9 mouse cellular contexts compared by ENCODE assay signal in genomic region chr1:72873511-72874286, GRCm38 (mm10). TPM values are rescaled to one million over a fixed set of nuclear protein-coding genes. Genes with fewer than 3 reads are reported as not detected.
DNase-seq lines count a peak whose midpoint lies in the region; ATAC-seq and TF ChIP-seq lines count a peak whose summit lies in the region.
"Had no signal": no experiment of that assay in that cellular context is flagged by ENCODE, and none has a peak within 500 bp of the region (broad histone marks: within the 10 kb centered on the region; RNA-seq: fewer than 3 reads in every experiment).

No protein-coding gene starts in this region.

- WGBS in forebrain, embryonic 12.5 days, result under 1% methylated on average over 43 of the region's 43 CpGs
- WGBS in midbrain, embryonic 10.5 days, result under 1% methylated on average over 43 of the region's 43 CpGs
- WGBS in stomach, embryonic 16.5 days, result under 1% methylated on average over 43 of the region's 43 CpGs

- 0 out of 2 replicates have a peak, but pooled peaks have one; percentile 3 for ATAC-seq in forebrain, embryonic 12.5 days (ENCODE audit: low FRiP score)
- peak; percentile 3; the same call in 1 of the 2 replicates for ATAC-seq in stomach, embryonic 16.5 days (ENCODE audit: insufficient read depth, low FRiP score)

- H3K4me1 ChIP-seq in ES-E14 (ENCODE audit: control insufficient read depth in 2 of 2, insufficient read depth in 2 of 2, low read length in 2 of 2, poor library complexity in 1 of 2), result no peaks in the 10 kb centered on the region; a peak in 2 of 4 replicates
- peaks cover 68% of the 10 kb centered on the region for H3K4me1 ChIP-seq in forebrain, embryonic 12.5 days
- H3K4me1 ChIP-seq in midbrain, embryonic 10.5 days, result peaks cover 87% of the 10 kb centered on the region
- H3K4me1 ChIP-seq in stomach, embryonic 16.5 days (ENCODE audit: control insufficient read depth, insufficient read depth, low read length), result peaks cover 30% of the 10 kb centered on the region

- H3K36me3 ChIP-seq in ES-E14 (ENCODE audit: control insufficient read depth, insufficient read depth, low read length, poor library complexity, severe bottlenecking), result no peaks in the 10 kb centered on the region
- H3K36me3 ChIP-seq in forebrain, embryonic 12.5 days (replicated peaks), result no peaks in the 10 kb centered on the region
- 0 out of 2 replicates have a peak, but pooled peaks cover 2% of the 10 kb centered on the region for H3K36me3 ChIP-seq in midbrain, embryonic 10.5 days
- H3K36me3 ChIP-seq in stomach, embryonic 16.5 days (ENCODE audit: control insufficient read depth, insufficient read depth, low read length), result no peaks in the 10 kb centered on the region

- peak overlapping the region; percentile 63 to 69 for H3K4me3 ChIP-seq in ES-E14 (ENCODE audit: insufficient read depth in 1 of 2, low read depth in 1 of 2, low read length in 2 of 2, poor library complexity in 1 of 2, severe bottlenecking in 1 of 2)
- H3K4me3 ChIP-seq in forebrain, embryonic 12.5 days (replicated peaks), result peak overlapping the region; percentile 59
- H3K4me3 ChIP-seq in midbrain, embryonic 10.5 days, result peak overlapping the region; percentile 77
- H3K4me3 ChIP-seq in stomach, embryonic 16.5 days (replicated peaks; ENCODE audit: low read length), result peak overlapping the region; percentile 82

- no peak overlapping the region for H3K27ac ChIP-seq in ES-E14 (ENCODE audit: insufficient read depth, low read depth, low read length, poor library complexity, severe bottlenecking)
- H3K27ac ChIP-seq in forebrain, embryonic 12.5 days, result peak overlapping the region; percentile 89
- H3K27ac ChIP-seq in midbrain, embryonic 10.5 days (replicated peaks), result peak overlapping the region; percentile 93
- peak overlapping the region; percentile 97 for H3K27ac ChIP-seq in stomach, embryonic 16.5 days (ENCODE audit: low read length)

- H3K27me3 ChIP-seq in forebrain, embryonic 12.5 days, result peaks cover 11% of the 10 kb centered on the region
- H3K27me3 ChIP-seq in midbrain, embryonic 10.5 days (ENCODE audit: low read depth, poor library complexity, severe bottlenecking), result peaks cover 72% of the 10 kb centered on the region
- no peaks in the 10 kb centered on the region; the same call in 1 of the 2 replicates for H3K27me3 ChIP-seq in stomach, embryonic 16.5 days (ENCODE audit: control insufficient read depth, insufficient read depth, low read length)

- DNase-seq in ES-E14 (ENCODE audit: low read depth, low spot score), result no peak
- DNase-seq in brain, embryonic 14.5 days (ENCODE audit: low read depth), result peak; percentile 69
- DNase-seq in heart, postnatal 4 days, result peak; percentile 66
- peak; percentile 48 for DNase-seq in layer of hippocampus, adult 9-11 months
- peak; percentile 78 for DNase-seq in midbrain, embryonic 10.5 days (ENCODE audit: low spot score)
- no peak for DNase-seq in thymus, postnatal 36 days

- in situ Hi-C loops in ES-E14 (cut with MboI; ENCODE audit: low sequenced_read_pairs in 2 of 2, unreplicated experiment in 2 of 2), result loop anchor here in 1 of 2 experiments (10.0 kb wide), 1 partner anchor 951 kb away; no protein-coding TSS in a partner anchor

- H3K9me3 ChIP-seq in ES-E14 (ENCODE audit: control insufficient read depth, insufficient read depth, low read depth, low read length), result no peaks in the 10 kb centered on the region
- H3K9me3 ChIP-seq in forebrain, embryonic 12.5 days, result no peaks in the 10 kb centered on the region
- H3K9me3 ChIP-seq in midbrain, embryonic 10.5 days (replicated peaks), result no peaks in the 10 kb centered on the region
- H3K9me3 ChIP-seq in stomach, embryonic 16.5 days (replicated peaks; ENCODE audit: control insufficient read depth, low read length), result no peaks in the 10 kb centered on the region

- TF ChIP-seq POLR2A in brain, embryonic 14.5 days (IDR thresholded peaks at IDR 0.05; ENCODE audit: borderline replicate concordance, extremely low read depth, insufficient read depth, insufficient read length, poor library complexity, severe bottlenecking), result no peak

- H3K4me2 ChIP-seq in forebrain, embryonic 12.5 days, result peak overlapping the region; percentile 85
- H3K4me2 ChIP-seq in stomach, embryonic 16.5 days (ENCODE audit: low read depth, low read length), result peak overlapping the region; percentile 94

- H3K9ac ChIP-seq in ES-E14 (ENCODE audit: insufficient read depth, low read depth, low read length, poor library complexity, severe bottlenecking), result peak overlapping the region; percentile 57
- peak overlapping the region; percentile 76 for H3K9ac ChIP-seq in forebrain, embryonic 12.5 days
- H3K9ac ChIP-seq in stomach, embryonic 16.5 days (ENCODE audit: low read length), result peak overlapping the region; percentile 92

- TF ChIP-seq CTCF in brain, embryonic 14.5 days (IDR thresholded peaks at IDR 0.05; ENCODE audit: borderline replicate concordance, extremely low read depth, insufficient read depth, insufficient read length), result peak; percentile 8; the same call in 1 of the 2 replicates

TF ChIP-seq in ES-E14, 5 proteins besides CTCF, POLR2A, EP300 and RAD21:
- TF ChIP-seq HCFC1 (IDR thresholded peaks at IDR 0.05; ENCODE audit: borderline replicate concordance, insufficient read depth, low read length) (no peak), CHD2 (IDR thresholded peaks at IDR 0.05; ENCODE audit: low read depth, low read length) (no peak), MAFK (IDR thresholded peaks at IDR 0.05; ENCODE audit: insufficient read depth, low read depth, low read length) (no peak), ZNF384 (IDR thresholded peaks at IDR 0.05; ENCODE audit: low read depth, low read length) (no peak), ZC3H11A (IDR thresholded peaks at IDR 0.05; ENCODE audit: borderline replicate concordance, low read depth, low read length) (no peak)

RNA-seq across cellular contexts. Expression of gene Igfbp5, which starts 1.0 kb away (rescaled TPM):
- 1.3 and 2.1 TPM in 2 replicates for total RNA-seq in ES-E14 (2012; rRNA removed)
- 31.0 and 73.8 TPM in 2 replicates for polyA plus RNA-seq in brain, embryonic 14.5 days (2012; rRNA removed)
- polyA plus RNA-seq in forebrain, embryonic 12.5 days (2016; fragmentation: Nextera tagmentation; extraction: Ambion mirVana), result 55.5 and 60.0 TPM in 2 replicates
- total RNA-seq in heart, postnatal 4 days (2021), result 100 to 1,000 TPM; 190 to 236 TPM
- 48.2 and 49.9 TPM in 2 replicates for polyA plus RNA-seq in midbrain, embryonic 10.5 days (2016; fragmentation: Nextera tagmentation; extraction: Ambion mirVana)
- 122 and 123 TPM in 2 replicates for polyA plus RNA-seq in stomach, embryonic 16.5 days (2015; fragmentation: Nextera tagmentation; extraction: Ambion mirVana)

RNA-seq across cellular contexts. Expression of gene Igfbp2, which starts 49.4 kb away (rescaled TPM):
- total RNA-seq in ES-E14 (2012; rRNA removed), result 1,066 and 2,076 TPM in 2 replicates
- 328 and 384 TPM in 2 replicates for polyA plus RNA-seq in brain, embryonic 14.5 days (2012; rRNA removed)
- 427 and 524 TPM in 2 replicates for polyA plus RNA-seq in forebrain, embryonic 12.5 days (2016; fragmentation: Nextera tagmentation; extraction: Ambion mirVana)
- 1 to 10 TPM; 5.3 to 8.4 TPM for total RNA-seq in heart, postnatal 4 days (2021)
- 585 and 600 TPM in 2 replicates for polyA plus RNA-seq in midbrain, embryonic 10.5 days (2016; fragmentation: Nextera tagmentation; extraction: Ambion mirVana)
- polyA plus RNA-seq in stomach, embryonic 16.5 days (2015; fragmentation: Nextera tagmentation; extraction: Ambion mirVana), result 375 and 392 TPM in 2 replicates
- total RNA-seq: neutrophil, adult 5-6 weeks had no signal

Comparison
In these comparisons a context has a peak if more than half of its experiments do, and no peak if none do; other contexts are left out.
1. DNase-seq: peak in brain, embryonic 14.5 days (single experiment), heart, postnatal 4 days (single experiment), layer of hippocampus, adult 9-11 months (single experiment) and midbrain, embryonic 10.5 days (single experiment); none in ES-E14 (single experiment) and thymus, postnatal 36 days (0 of 2).
2. Peak in every context shown above with its lines, with median percentiles within 50 percentile points of each other: H3K4me3 ChIP-seq and H3K9ac ChIP-seq.